Mouse (Mus musculus) effector memory CD4-positive, alpha-beta T cell, adult 7 months (primary cell): ENCODE data around the gene Ddx56. TPM values are rescaled to one million over a fixed set of nuclear protein-coding genes. Genes with fewer than 3 reads are reported as not detected.

ENCODE experiments used
- polyA plus RNA-seq: library from polyadenylated mRNA; unstranded; fragments of 100-300 nt; shearing (Covaris generic); gene quantifications from one replicate; pipeline ENCODE4 v1.2.1, GENCODE M21; 2017

Ddx56 gene
- 60.2 TPM for polyA plus RNA-seq

GRCm38 (mm10) chr11:6267320-6268254, at the start of gene Ddx56:
Gene Ddx56, minus strand, starts transcription at chr11:6267772.

GRCm38 (mm10) chr11:6291401-6292115, 24.0 kb upstream of the Ddx56 start, which contains the start of gene Ogdh:
Gene Ogdh, plus strand, starts transcription at chr11:6291633.

GRCm38 (mm10) chr11:6274387-6275093, 7.0 kb upstream of the Ddx56 start, which contains the start of gene Tmed4:
Gene Tmed4, minus strand, starts transcription at chr11:6274870.

GRCm38 (mm10) chr11:6230012-6230411, 37.6 kb downstream of the Ddx56 start, which contains the start of gene Npc1l1:
Gene Npc1l1, minus strand, starts transcription at chr11:6230143.

Other genes with a start within 250 kb of the Ddx56 start
- gene Camk2b, start 201.4 kb downstream of the Ddx56 start, polyA plus RNA-seq: 14.8 TPM
- gene A730071L15Rik, start 67.7 kb downstream of the Ddx56 start, polyA plus RNA-seq: not detected
- gene Nudcd3, start 67.4 kb downstream of the Ddx56 start, polyA plus RNA-seq: 49.3 TPM
- gene Npc1l1, start 37.6 kb downstream of the Ddx56 start, polyA plus RNA-seq: 0.11 TPM
- gene Tmed4, start 7.1 kb upstream of the Ddx56 start, polyA plus RNA-seq: 43.1 TPM
- gene Ogdh, start 23.9 kb upstream of the Ddx56 start, polyA plus RNA-seq: 245 TPM
- gene Zmiz2, start 121.3 kb upstream of the Ddx56 start, polyA plus RNA-seq: 73.4 TPM
- 3,980 TPM for gene Ppia, start 147.7 kb upstream of the Ddx56 start, polyA plus RNA-seq
- gene H2afv, start 176.7 kb upstream of the Ddx56 start, polyA plus RNA-seq: 142 TPM
- gene Purb, start 208.1 kb upstream of the Ddx56 start, polyA plus RNA-seq: 33.1 TPM